Mouse (Mus musculus): ENCODE measurements around the gene Cdca3. TPM values are rescaled to one million over a fixed set of nuclear protein-coding genes. Genes with fewer than 3 reads are reported as not detected.

Cdca3 gene
- total RNA-seq, 2 experiments from 2014 or later = 459 to 529 TPM

DNA sequence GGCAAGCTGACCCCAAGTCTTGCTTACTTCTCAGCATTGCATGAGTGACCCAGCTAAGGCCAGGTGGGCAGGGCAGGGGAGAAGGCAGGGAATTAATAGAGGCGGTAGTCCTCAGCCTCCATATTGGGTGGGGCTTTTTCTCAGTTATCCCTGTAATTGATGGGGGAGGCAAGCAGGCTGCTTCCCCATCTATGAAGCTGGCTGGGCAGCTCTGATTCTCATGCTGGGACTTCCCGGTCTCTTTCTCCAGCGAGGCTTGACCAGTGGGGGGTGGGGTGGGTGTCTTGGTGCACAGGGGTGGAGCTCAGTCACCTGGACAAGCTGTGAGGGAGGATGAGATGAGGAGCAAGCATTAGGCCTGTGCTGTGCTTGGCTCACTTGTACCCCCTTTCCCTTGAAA is 32.5 kb downstream of the Cdca3 start:
- ATAC-seq (replicated peaks; ENCODE audit: low FRiP score, poor library complexity, severe bottlenecking) = no peak

GRCm38 (mm10) chr6:124862406-124863124 is 33.2 kb downstream of the Cdca3 start:
- no peak for ATAC-seq (replicated peaks; ENCODE audit: low FRiP score, poor library complexity, severe bottlenecking)

DNA sequence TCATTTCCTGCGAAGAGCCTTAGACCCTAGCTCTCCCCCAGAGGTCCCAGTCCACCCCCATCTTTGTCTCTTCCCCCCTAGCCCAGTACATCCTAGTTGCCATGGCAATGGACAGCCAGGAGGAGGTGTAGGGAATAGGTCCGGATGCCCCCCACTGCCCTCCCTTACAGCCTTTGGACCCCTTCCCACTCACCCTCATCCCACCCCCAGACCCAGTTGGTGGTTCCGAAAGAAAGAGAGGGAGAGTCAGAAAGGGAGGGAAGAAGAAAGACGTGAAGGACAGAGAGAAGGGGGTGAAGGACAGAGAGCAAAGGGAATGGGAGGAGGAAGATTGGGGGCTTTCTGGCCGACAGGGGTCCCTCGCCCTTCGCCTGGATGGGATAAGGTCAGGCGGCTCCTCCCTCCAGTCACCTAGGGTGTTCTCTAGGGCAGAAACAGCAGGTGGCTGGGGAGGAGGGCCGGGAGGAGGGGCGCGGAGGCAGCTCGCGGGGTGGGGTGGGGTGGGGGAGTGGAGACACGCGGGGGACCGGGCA is 33.8 kb downstream of the Cdca3 start:
- ATAC-seq (replicated peaks; ENCODE audit: low FRiP score, poor library complexity, severe bottlenecking) = no peak

- ATAC-seq (replicated peaks; ENCODE audit: low FRiP score, poor library complexity, severe bottlenecking) = no peak
Observed at GRCm38 (mm10) chr6:124863658-124864298, 34.4 kb downstream of the Cdca3 start, which contains the start of gene Gpr162. Gpr162 (minus strand) TSS chr6:124863983.

DNA sequence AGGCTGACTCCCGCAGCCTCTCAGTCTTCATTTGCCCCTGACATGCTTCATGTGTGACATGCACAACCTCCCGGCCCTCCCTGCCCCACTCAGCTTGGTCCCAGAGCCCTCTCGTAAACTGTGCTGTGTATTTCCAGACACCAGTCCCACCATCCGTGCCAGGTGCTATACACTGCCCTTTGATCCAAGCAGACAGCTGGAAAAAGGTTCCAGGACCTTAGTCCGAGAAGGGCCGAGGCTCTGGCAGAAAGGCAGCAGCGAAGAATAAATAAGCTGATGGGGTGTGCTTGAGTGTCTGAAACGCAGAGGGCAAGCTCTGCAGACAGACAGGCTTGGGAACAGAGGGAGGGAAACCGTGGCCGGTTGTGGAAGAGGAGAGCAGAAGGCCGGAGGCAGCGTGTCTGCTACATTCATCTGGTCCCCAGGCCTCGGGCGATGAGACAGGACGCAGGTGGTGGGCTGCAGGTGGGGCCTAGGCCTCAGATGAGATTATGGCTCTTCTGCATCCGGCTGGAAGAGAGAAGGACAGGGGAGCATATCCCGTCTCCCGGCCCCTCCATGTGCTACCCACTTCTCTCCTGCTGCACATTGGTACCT is 36.5 kb downstream of the Cdca3 start:
- no peak for ATAC-seq (replicated peaks; ENCODE audit: low FRiP score, poor library complexity, severe bottlenecking)

- no peak for ATAC-seq (replicated peaks; ENCODE audit: low FRiP score, poor library complexity, severe bottlenecking)
Observed at GRCm38 (mm10) chr6:124866560-124866959, 37.2 kb downstream of the Cdca3 start.

GRCm38 (mm10) chr6:124874348-124874747 is 45.0 kb downstream of the Cdca3 start:
- ATAC-seq (replicated peaks; ENCODE audit: low FRiP score, poor library complexity, severe bottlenecking) = no peak

DNA sequence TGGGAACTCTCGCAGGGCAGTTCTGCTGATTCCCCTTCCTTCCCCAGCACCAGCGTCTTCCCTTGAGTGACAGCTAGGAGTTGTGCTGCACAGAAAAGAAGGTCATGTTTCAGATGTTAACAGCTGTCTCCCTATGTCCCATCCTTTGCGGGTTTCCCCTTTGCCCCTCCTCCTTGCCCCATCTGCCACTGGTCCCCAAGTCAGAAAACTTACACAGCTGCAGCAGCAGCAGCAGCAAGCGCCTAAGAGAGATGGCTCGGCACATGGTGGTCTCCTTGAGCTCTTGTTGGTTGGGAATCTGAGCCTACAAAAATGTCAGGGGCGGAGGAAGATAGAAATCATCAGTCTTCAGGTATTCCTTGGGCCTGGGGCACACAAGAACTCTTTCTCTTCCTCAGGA is 50.0 kb downstream of the Cdca3 start:
- ATAC-seq (replicated peaks; ENCODE audit: low FRiP score, poor library complexity, severe bottlenecking) = no peak

GRCm38 (mm10) chr6:124881821-124882220 is 52.5 kb downstream of the Cdca3 start:
- no peak for ATAC-seq (replicated peaks; ENCODE audit: low FRiP score, poor library complexity, severe bottlenecking)

Other genes starting within 250 kb of the Cdca3 start
- not detected in 2 replicates for gene C1s2, start 193.5 kb upstream of the Cdca3 start, total RNA-seq (2015; ENCODE audit: low replicate concordance)
- not detected in 2 replicates for gene C1s2, start 193.5 kb upstream of the Cdca3 start, total RNA-seq (2017; ENCODE audit: low replicate concordance)
- 452 and 538 TPM in 2 replicates for gene Lpcat3, start 166.5 kb upstream of the Cdca3 start, total RNA-seq (2015; ENCODE audit: low replicate concordance)
- gene Lpcat3, start 166.5 kb upstream of the Cdca3 start, total RNA-seq (2017; ENCODE audit: low replicate concordance) = 191 and 249 TPM in 2 replicates
- gene Emg1, start 117.4 kb upstream of the Cdca3 start, total RNA-seq (2015; ENCODE audit: low replicate concordance) = 103 and 153 TPM in 2 replicates
- gene Emg1, start 117.4 kb upstream of the Cdca3 start, total RNA-seq (2017; ENCODE audit: low replicate concordance) = 69.4 and 86.4 TPM in 2 replicates
- 61.2 and 143 TPM in 2 replicates for gene Phb2, start 117.2 kb upstream of the Cdca3 start, total RNA-seq (2015; ENCODE audit: low replicate concordance)
- 76.0 and 79.9 TPM in 2 replicates for gene Phb2, start 117.2 kb upstream of the Cdca3 start, total RNA-seq (2017; ENCODE audit: low replicate concordance)
- 39.3 and 91.8 TPM in 2 replicates for gene Ptpn6, start 90.8 kb upstream of the Cdca3 start, total RNA-seq (2015; ENCODE audit: low replicate concordance)
- gene Ptpn6, start 90.8 kb upstream of the Cdca3 start, total RNA-seq (2017; ENCODE audit: low replicate concordance) = 91.8 and 94.2 TPM in 2 replicates
- 26.0 and 63.4 TPM in 2 replicates for gene Grcc10, start 88.2 kb upstream of the Cdca3 start, total RNA-seq (2015; ENCODE audit: low replicate concordance)
- 21.9 and 23.3 TPM in 2 replicates for gene Grcc10, start 88.2 kb upstream of the Cdca3 start, total RNA-seq (2017; ENCODE audit: low replicate concordance)
- gene Gm45234, start 73.5 kb upstream of the Cdca3 start, total RNA-seq (2015; ENCODE audit: low replicate concordance) = not detected in 2 replicates
- gene Gm45234, start 73.5 kb upstream of the Cdca3 start, total RNA-seq (2017; ENCODE audit: low replicate concordance) = not detected in 2 replicates
- gene Atn1, start 73.0 kb upstream of the Cdca3 start, total RNA-seq (2015; ENCODE audit: low replicate concordance) = 9.4 and 13.8 TPM in 2 replicates
- 0.15 and 0.51 TPM in 2 replicates for gene Atn1, start 73.0 kb upstream of the Cdca3 start, total RNA-seq (2017; ENCODE audit: low replicate concordance)
- not detected in 2 replicates for gene Eno2, start 59.9 kb upstream of the Cdca3 start, total RNA-seq (2015; ENCODE audit: low replicate concordance)
- not detected in 2 replicates for gene Eno2, start 59.9 kb upstream of the Cdca3 start, total RNA-seq (2017; ENCODE audit: low replicate concordance)
- not detected in 2 replicates for gene Lrrc23, start 49.8 kb upstream of the Cdca3 start, total RNA-seq (2015; ENCODE audit: low replicate concordance)
- gene Lrrc23, start 49.8 kb upstream of the Cdca3 start, total RNA-seq (2017; ENCODE audit: low replicate concordance) = not detected in 2 replicates
- 3.4 and 9.7 TPM in 2 replicates for gene Spsb2, start 20.9 kb upstream of the Cdca3 start, total RNA-seq (2015; ENCODE audit: low replicate concordance)
- gene Spsb2, start 20.9 kb upstream of the Cdca3 start, total RNA-seq (2017; ENCODE audit: low replicate concordance) = 7.6 and 8.2 TPM in 2 replicates
- 19.1 and 64.1 TPM in 2 replicates for gene Tpi1, start 15.3 kb upstream of the Cdca3 start, total RNA-seq (2015; ENCODE audit: low replicate concordance)
- gene Tpi1, start 15.3 kb upstream of the Cdca3 start, total RNA-seq (2017; ENCODE audit: low replicate concordance) = 17.7 and 17.9 TPM in 2 replicates
- 35.6 and 60.5 TPM in 2 replicates for gene Usp5, start 63 bp upstream of the Cdca3 start, total RNA-seq (2015; ENCODE audit: low replicate concordance)
- gene Usp5, start 63 bp upstream of the Cdca3 start, total RNA-seq (2017; ENCODE audit: low replicate concordance) = 41.2 and 53.1 TPM in 2 replicates
- not detected in 2 replicates for gene Gnb3, start 10.7 kb downstream of the Cdca3 start, total RNA-seq (2015; ENCODE audit: low replicate concordance)
- gene Gnb3, start 10.7 kb downstream of the Cdca3 start, total RNA-seq (2017; ENCODE audit: low replicate concordance) = not detected in 2 replicates
- 1.1 and 2.5 TPM in 2 replicates for gene P3h3, start 28.2 kb downstream of the Cdca3 start, total RNA-seq (2015; ENCODE audit: low replicate concordance)
- 0.83 and 3.0 TPM in 2 replicates for gene P3h3, start 28.2 kb downstream of the Cdca3 start, total RNA-seq (2017; ENCODE audit: low replicate concordance)
- not detected in 2 replicates for gene Gpr162, start 34.4 kb downstream of the Cdca3 start, total RNA-seq (2015; ENCODE audit: low replicate concordance)
- gene Gpr162, start 34.4 kb downstream of the Cdca3 start, total RNA-seq (2017; ENCODE audit: low replicate concordance) = not detected in 2 replicates
- gene Cd4, start 58.7 kb downstream of the Cdca3 start, total RNA-seq (2015; ENCODE audit: low replicate concordance) = 4.3 and 12.2 TPM in 2 replicates
- 5.0 and 6.8 TPM in 2 replicates for gene Cd4, start 58.7 kb downstream of the Cdca3 start, total RNA-seq (2017; ENCODE audit: low replicate concordance)
- 1.8 TPM in 1 of 2 replicates, not detected in the other for gene Lag3, start 82.2 kb downstream of the Cdca3 start, total RNA-seq (2015; ENCODE audit: low replicate concordance)
- gene Lag3, start 82.2 kb downstream of the Cdca3 start, total RNA-seq (2017; ENCODE audit: low replicate concordance) = 0.90 TPM in 1 of 2 replicates, not detected in the other
- 15.5 and 20.5 TPM in 2 replicates for gene Ptms, start 90.6 kb downstream of the Cdca3 start, total RNA-seq (2015; ENCODE audit: low replicate concordance)
- gene Ptms, start 90.6 kb downstream of the Cdca3 start, total RNA-seq (2017; ENCODE audit: low replicate concordance) = 7.9 and 18.6 TPM in 2 replicates
- 44.0 and 45.3 TPM in 2 replicates for gene Mlf2, start 101.8 kb downstream of the Cdca3 start, total RNA-seq (2015; ENCODE audit: low replicate concordance)
- gene Mlf2, start 101.8 kb downstream of the Cdca3 start, total RNA-seq (2017; ENCODE audit: low replicate concordance) = 18.5 and 42.2 TPM in 2 replicates
- 14.3 and 17.3 TPM in 2 replicates for gene Cops7a, start 136.0 kb downstream of the Cdca3 start, total RNA-seq (2015; ENCODE audit: low replicate concordance)
- gene Cops7a, start 136.0 kb downstream of the Cdca3 start, total RNA-seq (2017; ENCODE audit: low replicate concordance) = 4.1 and 4.9 TPM in 2 replicates
- not detected in 2 replicates for gene Pianp, start 167.1 kb downstream of the Cdca3 start, total RNA-seq (2015; ENCODE audit: low replicate concordance)
- not detected in 2 replicates for gene Pianp, start 167.1 kb downstream of the Cdca3 start, total RNA-seq (2017; ENCODE audit: low replicate concordance)
- gene Zfp384, start 179.6 kb downstream of the Cdca3 start, total RNA-seq (2015; ENCODE audit: low replicate concordance) = 49.4 and 54.1 TPM in 2 replicates
- 25.8 and 41.2 TPM in 2 replicates for gene Zfp384, start 179.6 kb downstream of the Cdca3 start, total RNA-seq (2017; ENCODE audit: low replicate concordance)
- gene Ing4, start 210.2 kb downstream of the Cdca3 start, total RNA-seq (2015; ENCODE audit: low replicate concordance) = 5.0 and 5.4 TPM in 2 replicates
- 59.6 and 60.0 TPM in 2 replicates for gene Ing4, start 210.2 kb downstream of the Cdca3 start, total RNA-seq (2017; ENCODE audit: low replicate concordance)
- 4.3 and 9.6 TPM in 2 replicates for gene Acrbp, start 220.1 kb downstream of the Cdca3 start, total RNA-seq (2015; ENCODE audit: low replicate concordance)
- gene Acrbp, start 220.1 kb downstream of the Cdca3 start, total RNA-seq (2017; ENCODE audit: low replicate concordance) = 0.68 and 9.4 TPM in 2 replicates
- gene Lpar5, start 238.4 kb downstream of the Cdca3 start, total RNA-seq (2015; ENCODE audit: low replicate concordance) = 3.6 and 10.9 TPM in 2 replicates
- not detected in 2 replicates for gene Lpar5, start 238.4 kb downstream of the Cdca3 start, total RNA-seq (2017; ENCODE audit: low replicate concordance)

All from erythroid progenitor cell, adult 5-6 weeks (primary cell).